Mouse (Mus musculus) thymus, postnatal 10 days (tissue): ENCODE measurements around the gene Ccdc32.
"Not testable (repeated sequence)": the region's sequence is repeated elsewhere in the genome, so short reads cannot be mapped to it uniquely, and the experiment has no call there.

Experiments used
- DNase-seq, 2 experiments: peaks; one replicate each; pipeline ENCODE4 v3.0.0; 2021; ENCODE audit warnings: low spot score in 2 of 2

The Ccdc32 gene

DNA sequence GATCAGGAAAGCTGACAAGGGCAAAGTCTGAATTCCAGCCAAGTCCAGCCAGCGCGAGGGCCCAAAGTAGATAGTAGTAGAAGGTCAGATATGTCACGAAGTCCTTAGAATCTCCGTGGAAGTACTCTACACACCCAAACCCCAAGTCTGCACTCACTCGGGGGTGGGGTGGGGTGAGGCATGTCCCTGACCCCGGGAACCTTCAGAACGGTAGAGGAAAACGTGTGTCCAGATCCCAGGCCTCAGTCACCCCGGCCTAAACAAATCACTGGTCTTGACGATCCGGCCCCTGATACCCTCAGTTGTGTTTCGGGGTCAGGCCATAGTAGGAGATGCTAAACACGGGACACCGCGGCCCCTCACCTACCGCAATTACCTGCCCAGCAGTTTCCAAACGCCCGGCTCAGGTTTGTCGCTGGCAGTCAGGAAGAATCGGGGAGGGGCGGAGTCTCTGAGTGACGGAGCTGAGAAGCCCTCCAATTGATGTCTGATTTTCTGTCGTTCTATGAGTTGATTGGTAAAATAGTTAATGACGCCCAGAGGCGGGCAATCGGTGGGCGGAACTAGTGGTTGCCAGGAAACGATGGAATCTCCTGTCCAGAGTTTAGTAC lies at the start of gene Ccdc32:
Gene Ccdc32 (minus strand): TSS at position 453 of the 611 bp plus-strand sequence.
- peak; percentile 81 to 86 for DNase-seq

GRCm38 (mm10) chr2:119072397-119072796 lies 43.2 kb upstream of the Ccdc32 start:
- no peak for DNase-seq

- DNase-seq: no peak
These were observed 30.9 kb upstream of the Ccdc32 start for GRCm38 (mm10) chr2:119060139-119060538.

DNA sequence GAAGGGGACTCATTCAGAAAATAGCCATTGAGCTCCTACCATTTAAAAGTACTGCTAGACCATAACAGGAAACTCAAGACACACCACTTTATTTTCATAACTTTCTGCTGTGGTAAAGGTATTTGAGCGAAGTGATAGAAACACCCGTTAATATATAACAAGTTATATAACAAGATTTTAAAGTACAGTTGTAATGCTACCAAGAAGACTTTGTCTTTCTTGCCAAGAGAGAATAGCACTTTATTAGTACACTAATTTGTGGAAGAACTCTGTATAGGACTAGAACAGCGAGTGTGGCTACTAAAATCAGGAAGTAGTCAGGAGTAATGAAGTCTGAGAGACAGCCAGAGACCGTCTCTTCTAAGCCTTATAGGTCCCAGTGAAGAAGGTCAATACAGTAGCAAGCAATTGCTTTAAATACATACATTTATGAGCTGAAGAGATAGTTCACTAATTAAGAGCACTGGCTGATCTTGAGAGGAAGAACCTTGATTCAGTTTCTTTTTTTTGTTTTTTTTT lies 21.0 kb upstream of the Ccdc32 start:
- DNase-seq: no peak

DNA sequence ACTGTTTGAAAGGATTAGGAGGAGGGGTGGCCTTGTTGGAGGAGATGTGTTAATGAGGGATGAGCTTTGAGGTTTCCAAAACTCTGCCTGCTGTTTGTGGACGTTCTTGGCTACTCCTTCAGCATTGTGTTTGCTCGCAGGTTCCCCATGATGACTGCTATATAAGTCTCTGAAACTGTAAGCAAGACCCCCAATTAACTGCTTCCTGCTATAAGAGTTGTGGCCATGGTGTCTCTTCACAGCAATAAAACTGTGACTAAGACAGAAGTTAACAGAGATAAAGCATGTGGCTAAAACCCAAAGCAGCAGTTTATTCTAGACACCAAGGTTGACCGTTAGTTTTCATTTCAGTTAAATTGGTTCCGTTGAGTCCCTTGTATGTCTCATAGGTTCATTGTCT lies 18.7 kb upstream of the Ccdc32 start:
- DNase-seq: no peak

- peak; percentile 92 to 96 for DNase-seq
These were observed 17.7 kb upstream of the Ccdc32 start, which contains the start of gene Knl1 for GRCm38 (mm10) chr2:119046649-119047611. TSS of gene Knl1 (plus strand) at chr2:119047119.

DNA sequence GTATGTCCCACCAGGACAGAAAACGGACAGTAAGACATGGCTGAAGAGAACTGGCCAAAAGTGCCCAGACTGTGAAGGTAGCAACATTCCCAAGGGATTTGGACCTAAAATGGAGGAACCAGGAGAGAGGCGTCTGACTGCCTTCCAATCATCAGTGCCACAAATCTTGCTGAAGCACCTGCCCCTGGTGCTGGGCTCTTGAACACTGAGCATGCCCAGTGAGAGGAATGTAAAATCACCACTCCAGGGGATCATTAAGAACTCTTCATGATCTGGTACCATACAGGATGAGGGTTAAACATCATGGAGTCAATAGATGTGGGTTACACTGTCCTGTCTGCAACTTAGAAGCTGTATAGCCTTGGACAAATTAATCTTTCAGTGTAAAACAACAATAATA lies 16.0 kb upstream of the Ccdc32 start:
- no peak for DNase-seq

DNA sequence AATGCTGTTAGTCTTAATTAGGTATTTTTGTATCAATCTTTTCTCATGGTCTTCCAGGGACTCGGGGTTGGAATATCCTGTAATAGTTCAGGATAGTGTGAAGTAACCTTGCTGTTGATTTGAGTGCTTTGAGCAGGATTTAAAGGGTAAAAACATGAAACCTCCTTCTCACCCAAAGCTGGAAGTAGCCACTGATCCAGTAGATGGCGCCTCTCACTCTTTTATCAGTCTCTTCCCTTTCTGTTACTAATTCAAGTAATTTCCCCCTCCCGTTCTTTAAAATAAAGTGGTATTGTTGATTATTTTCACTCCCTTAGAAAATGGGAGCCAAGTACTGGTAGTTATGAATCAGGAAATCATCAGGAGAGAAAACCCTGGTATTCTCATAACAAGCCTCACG lies 11.7 kb upstream of the Ccdc32 start:
- peak in 1 of 2 experiments; percentile 46 for DNase-seq

- DNase-seq: no peak
These were observed 6.2 kb upstream of the Ccdc32 start for GRCm38 (mm10) chr2:119035397-119035745.

GRCm38 (mm10) chr2:119034656-119035396 lies 5.6 kb upstream of the Ccdc32 start, which contains the start of gene Rpusd2:
TSS of gene Rpusd2 (plus strand) at chr2:119034790.
- peak; percentile 88 to 89 for DNase-seq

DNA sequence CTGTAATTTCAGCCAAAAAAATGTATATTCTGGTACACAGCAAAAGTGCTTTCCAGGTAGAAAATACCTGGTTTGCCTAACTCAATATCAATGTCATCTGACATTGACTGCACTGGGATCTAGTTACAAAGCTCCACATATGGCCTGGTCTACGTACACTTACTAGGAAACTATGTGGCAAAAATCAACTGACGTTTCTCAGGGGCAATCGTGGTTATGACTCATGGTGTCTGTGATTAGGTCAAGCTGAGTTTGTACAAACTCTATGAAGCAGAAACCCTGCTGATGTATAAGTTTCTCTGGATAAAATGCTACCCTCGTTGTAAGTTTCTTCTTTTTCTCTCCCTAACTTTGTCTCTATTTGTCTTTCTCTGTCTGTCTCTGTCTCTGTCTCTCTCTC lies 3.0 kb upstream of the Ccdc32 start:
- no peak for DNase-seq

DNA sequence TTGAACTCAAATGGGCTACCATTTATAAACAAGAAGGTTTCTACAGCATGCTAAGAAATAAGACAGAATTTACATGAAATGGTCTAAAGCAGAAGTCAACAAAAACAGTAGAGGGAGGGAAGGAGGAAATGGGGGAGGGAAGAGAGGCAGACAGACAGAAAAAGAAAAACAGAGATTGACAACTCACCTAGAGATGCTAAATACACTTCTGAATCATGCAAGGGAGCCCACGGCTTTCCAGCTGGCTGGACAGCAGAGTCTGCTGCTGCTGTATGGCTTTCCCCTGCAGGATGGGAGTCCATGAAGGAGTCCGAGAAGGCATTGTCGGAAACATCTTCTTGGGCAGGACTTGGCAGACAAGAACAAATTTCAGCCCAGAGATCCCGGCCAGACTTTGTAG lies 2.2 kb downstream of the Ccdc32 start:
- DNase-seq: no peak

- DNase-seq: no peak
These were observed 4.0 kb downstream of the Ccdc32 start for GRCm38 (mm10) chr2:119025239-119025616.

DNA sequence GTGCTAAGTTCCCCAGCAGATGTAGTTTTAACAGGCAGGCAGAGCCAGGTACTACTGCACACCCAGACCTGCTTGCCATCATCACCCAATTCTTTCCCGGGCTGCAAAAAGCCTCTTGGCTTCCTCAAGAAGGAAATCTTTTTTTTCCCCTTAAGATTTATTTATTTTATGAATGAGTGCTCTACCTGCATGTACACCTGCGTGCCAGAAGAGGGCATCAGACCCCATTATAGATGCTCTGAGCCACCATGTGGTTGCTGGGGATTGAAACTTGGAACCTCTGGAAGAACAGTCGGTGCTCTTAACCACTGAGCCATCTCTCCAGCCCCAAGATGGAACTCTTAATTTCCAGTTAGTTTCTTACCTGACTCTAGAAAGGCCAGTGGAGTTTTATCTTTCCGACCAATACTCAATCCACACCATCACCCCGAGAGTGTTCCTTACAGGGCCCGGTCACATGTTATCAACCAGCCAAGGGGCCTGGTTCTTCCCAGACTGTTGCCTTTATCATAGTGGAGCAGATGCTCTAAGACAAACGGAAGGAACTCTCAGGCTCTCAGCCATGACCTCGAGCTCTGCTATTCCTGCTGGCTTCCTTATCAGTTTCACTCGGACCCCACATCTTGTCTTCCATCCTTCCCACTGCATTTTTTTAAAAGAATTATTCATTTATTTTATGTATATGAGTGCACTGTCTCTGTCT lies 4.5 kb downstream of the Ccdc32 start:
- DNase-seq: no peak

GRCm38 (mm10) chr2:119023154-119023660 lies 6.0 kb downstream of the Ccdc32 start:
- no peak for DNase-seq

DNA sequence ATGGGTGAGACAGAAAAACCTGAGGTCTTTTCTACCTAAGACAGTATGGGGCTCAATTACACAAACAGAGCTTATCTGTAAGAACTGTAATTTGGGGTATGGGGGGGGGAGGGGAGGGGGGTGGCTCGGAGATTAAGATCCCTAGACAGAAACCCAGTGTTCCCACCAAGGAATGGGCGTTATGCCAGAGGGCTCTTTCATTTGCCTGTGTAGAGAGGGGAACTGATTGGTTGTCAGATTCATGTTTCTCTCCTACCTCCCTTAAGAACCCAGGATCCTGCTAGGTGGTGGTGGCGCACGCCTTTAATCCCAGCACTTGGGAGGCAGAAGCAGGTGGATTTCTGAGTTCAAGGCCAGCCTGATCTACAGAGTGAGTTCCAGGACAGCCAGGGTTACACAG lies 9.7 kb downstream of the Ccdc32 start:
- DNase-seq: no peak

GRCm38 (mm10) chr2:119019131-119019530 lies 10.1 kb downstream of the Ccdc32 start:
- peak in 1 of 2 experiments; percentile 12 for DNase-seq

- no peak for DNase-seq
These were observed 10.6 kb downstream of the Ccdc32 start for GRCm38 (mm10) chr2:119018391-119019122.

DNA sequence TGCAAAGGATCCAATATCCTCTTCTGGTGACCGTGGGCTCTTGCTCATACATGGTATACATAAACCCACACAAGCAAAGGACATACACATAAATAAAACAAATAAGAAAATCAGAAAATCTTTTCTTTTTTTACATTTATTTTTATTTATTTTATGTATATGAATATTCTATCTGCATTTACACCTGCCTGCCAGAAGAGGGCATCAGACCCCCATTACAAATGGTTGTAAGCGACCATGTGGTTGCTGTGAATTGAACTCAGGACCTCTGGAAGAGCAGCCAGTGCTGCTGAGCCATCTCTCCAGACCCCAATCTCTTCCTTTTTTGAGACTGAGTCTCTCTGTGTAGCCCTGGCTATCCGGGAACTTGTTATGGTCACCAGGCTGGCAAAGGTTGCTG lies 11.5 kb downstream of the Ccdc32 start:
- no peak for DNase-seq

GRCm38 (mm10) chr2:119016312-119016711 lies 12.9 kb downstream of the Ccdc32 start:
- not testable (repeated sequence) for DNase-seq
